Mouse (Mus musculus) lung, postnatal 25 days (tissue): ENCODE results near the gene Dimt1.
A peak's percentile ranks its signal among the peaks of the same experiment; 100 is the strongest.
"Not testable (repeated sequence)": the region's sequence is repeated elsewhere in the genome, so short reads cannot be mapped to it uniquely, and the experiment has no call there.

Experiments
- DNase-seq: peaks from one replicate; pipeline ENCODE4 v3.0.0; 2022; ENCODE audit warnings: low spot score

Dimt1 gene

GRCm38 (mm10) chr13:106961496-106961895 lies 14.6 kb downstream of the Dimt1 start:
- DNase-seq = no peak

GRCm38 (mm10) chr13:106996891-106997290 lies 50.0 kb downstream of the Dimt1 start:
- no peak for DNase-seq

- DNase-seq = not testable (repeated sequence)
These were observed 50.6 kb downstream of the Dimt1 start for GRCm38 (mm10) chr13:106997557-106997956.

GRCm38 (mm10) chr13:106998026-106998425 lies 51.1 kb downstream of the Dimt1 start:
- DNase-seq = no peak

- peak; percentile 63 for DNase-seq
These were observed 51.7 kb downstream of the Dimt1 start for GRCm38 (mm10) chr13:106998671-106999070.

- DNase-seq = no peak
These were observed 56.3 kb downstream of the Dimt1 start for GRCm38 (mm10) chr13:107003211-107003610.

- no peak for DNase-seq
These were observed 61.2 kb downstream of the Dimt1 start for GRCm38 (mm10) chr13:107008174-107008573.
